In genomic region chr7:111520881-111521280, GRCm38 (mm10) we compare ENCODE assay signal across 26 mouse cellular contexts.
"Had no signal": no experiment of that assay in that cellular context is flagged by ENCODE, and none has a peak within 500 bp of the region (broad histone marks: within the 10 kb centered on the region; RNA-seq: fewer than 3 reads in every experiment).

No protein-coding gene starts in this region.

- H3K9me3 ChIP-seq: embryonic facial prominence, embryonic 10.5 days; embryonic facial prominence, embryonic 12.5 days; embryonic facial prominence, embryonic 13.5 days; embryonic facial prominence, embryonic 15.5 days; forebrain, embryonic 10.5 days; forebrain, embryonic 12.5 days; forebrain, embryonic 13.5 days; forebrain, embryonic 15.5 days had no signal

- H3K27me3 ChIP-seq: embryonic facial prominence, embryonic 12.5 days; embryonic facial prominence, embryonic 13.5 days; embryonic facial prominence, embryonic 15.5 days; forebrain, embryonic 12.5 days; forebrain, embryonic 13.5 days; forebrain, embryonic 15.5 days had no signal

- H3K4me1 ChIP-seq: embryonic facial prominence, embryonic 10.5 days; embryonic facial prominence, embryonic 12.5 days; embryonic facial prominence, embryonic 13.5 days; forebrain, embryonic 10.5 days; forebrain, embryonic 12.5 days had no signal

- H3K4me3 ChIP-seq: embryonic facial prominence, embryonic 10.5 days; embryonic facial prominence, embryonic 12.5 days; embryonic facial prominence, embryonic 13.5 days; embryonic facial prominence, embryonic 15.5 days; erythroblast, embryonic 14.5 days; forebrain, embryonic 10.5 days; forebrain, embryonic 12.5 days; forebrain, embryonic 13.5 days; forebrain, embryonic 15.5 days; gastrocnemius, adult 2 months; heart, adult 2 months had no signal

- DNase-seq: cerebellum, adult 9-10 months; cerebellum, adult 9-11 months; cerebellum, postnatal 10 days; cerebellum, postnatal 14 days; cerebellum, postnatal 25 days; cerebellum, postnatal 36 days; embryo, embryonic 11 days; forebrain, postnatal 0 days; gastrocnemius, adult 2 months; gastrocnemius, postnatal 10 days; gastrocnemius, postnatal 14 days; gastrocnemius, postnatal 25 days; gastrocnemius, postnatal 36 days; heart, adult 18-20 months; heart, adult 2 months had no signal

- ATAC-seq: forebrain, embryonic 13.5 days; forebrain, embryonic 14.5 days; forebrain, embryonic 15.5 days; forebrain, embryonic 16.5 days; forebrain, postnatal 0 days had no signal

- H3K4me2 ChIP-seq: embryonic facial prominence, embryonic 12.5 days; embryonic facial prominence, embryonic 13.5 days; embryonic facial prominence, embryonic 15.5 days; forebrain, embryonic 12.5 days; forebrain, embryonic 13.5 days; forebrain, embryonic 15.5 days had no signal

- H3K9ac ChIP-seq: embryonic facial prominence, embryonic 12.5 days; embryonic facial prominence, embryonic 13.5 days; embryonic facial prominence, embryonic 15.5 days; forebrain, embryonic 12.5 days; forebrain, embryonic 13.5 days; forebrain, embryonic 15.5 days; forebrain, postnatal 0 days had no signal

- H3K27ac ChIP-seq: embryonic facial prominence, embryonic 10.5 days; embryonic facial prominence, embryonic 12.5 days; embryonic facial prominence, embryonic 13.5 days; embryonic facial prominence, embryonic 15.5 days; forebrain, embryonic 10.5 days; forebrain, embryonic 12.5 days; forebrain, embryonic 13.5 days; forebrain, embryonic 15.5 days; gastrocnemius, adult 2 months; heart, adult 2 months had no signal

- H3K36me3 ChIP-seq: embryonic facial prominence, embryonic 10.5 days; embryonic facial prominence, embryonic 12.5 days; embryonic facial prominence, embryonic 13.5 days; embryonic facial prominence, embryonic 15.5 days; forebrain, embryonic 10.5 days; forebrain, embryonic 12.5 days; forebrain, embryonic 15.5 days had no signal
